Mouse (Mus musculus): ENCODE results near the gene Exoc6. TPM values are rescaled to one million over a fixed set of nuclear protein-coding genes. Genes with fewer than 3 reads are reported as not detected.
"Not testable (repeated sequence)": the region's sequence is repeated elsewhere in the genome, so short reads cannot be mapped to it uniquely, and the experiment has no call there.

The Exoc6 gene
- polyA plus RNA-seq, 1 experiment from 2014 or later: 18.9 TPM

GRCm38 (mm10) chr19:37544476-37544875, 5.7 kb upstream of the Exoc6 start:
- Histone ChIP-seq H3K4me3 (replicated peaks) (no peak overlapping the region), H3K9ac (no peak overlapping the region), H3K27me3 (replicated peaks) (no peaks in the 10 kb centered on the region), H3K36me3 (no peaks in the 10 kb centered on the region), H3K4me1 (replicated peaks) (no peaks in the 10 kb centered on the region; the same call in 1 of the 2 replicates), H3K9me3 (no peaks in the 10 kb centered on the region), H3K4me2 (replicated peaks) (no peak overlapping the region), H3K27ac (no peak overlapping the region)
- 82% methylated on average over 9 of the region's 9 CpGs for WGBS
- ATAC-seq: peak; percentile 44; the same call in 1 of the 2 replicates

GRCm38 (mm10) chr19:37545231-37545630, 5.0 kb upstream of the Exoc6 start:
- no peak overlapping the region for H3K27ac ChIP-seq
- H3K9ac ChIP-seq: no peak overlapping the region
- H3K4me3 ChIP-seq (replicated peaks): no peak overlapping the region
- 40% methylated on average over 3 of the region's 3 CpGs for WGBS
- no peak overlapping the region for H3K4me2 ChIP-seq (replicated peaks)
- H3K4me1 ChIP-seq (replicated peaks): no peaks in the 10 kb centered on the region; the same call in 1 of the 2 replicates
- no peaks in the 10 kb centered on the region for H3K27me3 ChIP-seq (replicated peaks)
- H3K9me3 ChIP-seq: no peaks in the 10 kb centered on the region
- H3K36me3 ChIP-seq: no peaks in the 10 kb centered on the region
- peak; percentile 52 for ATAC-seq

GRCm38 (mm10) chr19:37545725-37546124, 4.5 kb upstream of the Exoc6 start:
- no peak overlapping the region for H3K4me2 ChIP-seq (replicated peaks)
- H3K27me3 ChIP-seq (replicated peaks): no peaks in the 10 kb centered on the region
- H3K9me3 ChIP-seq: no peaks in the 10 kb centered on the region
- H3K27ac ChIP-seq: no peak overlapping the region
- no peak overlapping the region for H3K9ac ChIP-seq
- no peaks in the 10 kb centered on the region; the same call in 1 of the 2 replicates for H3K4me1 ChIP-seq (replicated peaks)
- WGBS: 72% methylated on average over 6 of the region's 6 CpGs
- no peak for ATAC-seq
- H3K4me3 ChIP-seq (replicated peaks): no peak overlapping the region
- no peaks in the 10 kb centered on the region for H3K36me3 ChIP-seq

- Histone ChIP-seq H3K36me3 (no peaks in the 10 kb centered on the region), H3K27me3 (replicated peaks) (no peaks in the 10 kb centered on the region), H3K9me3 (no peaks in the 10 kb centered on the region), H3K4me1 (replicated peaks) (no peaks in the 10 kb centered on the region; the same call in 1 of the 2 replicates), H3K4me3 (replicated peaks) (no peak overlapping the region), H3K27ac (no peak overlapping the region), H3K9ac (no peak overlapping the region), H3K4me2 (replicated peaks) (no peak overlapping the region)
- no peak for ATAC-seq
- WGBS: 60% methylated on average over 4 of the region's 4 CpGs
Measured at GRCm38 (mm10) chr19:37546776-37547175, 3.4 kb upstream of the Exoc6 start.

GRCm38 (mm10) chr19:37551040-37551566, 885 bp downstream of the Exoc6 start:
- Histone ChIP-seq H3K27ac (peak overlapping the region; percentile 87; the same call in 1 of the 2 replicates), H3K4me3 (replicated peaks) (peak overlapping the region; percentile 86), H3K9me3 (no peaks in the 10 kb centered on the region), H3K36me3 (no peaks in the 10 kb centered on the region), H3K9ac (peak overlapping the region; percentile 82), H3K27me3 (replicated peaks) (no peaks in the 10 kb centered on the region), H3K4me2 (replicated peaks) (peak overlapping the region; percentile 87), H3K4me1 (replicated peaks) (no peaks in the 10 kb centered on the region)
- ATAC-seq: no peak; the same call in 1 of the 2 replicates
- WGBS: 16% methylated on average over 8 of the region's 8 CpGs

- H3K27me3 ChIP-seq (replicated peaks): no peaks in the 10 kb centered on the region
- H3K9me3 ChIP-seq: no peaks in the 10 kb centered on the region
- no peak overlapping the region for H3K4me3 ChIP-seq (replicated peaks)
- 82% methylated on average over 11 of the region's 11 CpGs for WGBS
- no peak overlapping the region for H3K27ac ChIP-seq
- no peak overlapping the region for H3K9ac ChIP-seq
- no peaks in the 10 kb centered on the region for H3K36me3 ChIP-seq
- no peak overlapping the region for H3K4me2 ChIP-seq (replicated peaks)
- ATAC-seq: no peak
- H3K4me1 ChIP-seq (replicated peaks): no peaks in the 10 kb centered on the region
Measured at GRCm38 (mm10) chr19:37553376-37554265, 3.4 kb downstream of the Exoc6 start.

- H3K4me3 ChIP-seq (replicated peaks); H3K4me1 ChIP-seq (replicated peaks); H3K36me3 ChIP-seq; H3K4me2 ChIP-seq (replicated peaks); H3K27ac ChIP-seq; ATAC-seq; H3K9ac ChIP-seq; H3K27me3 ChIP-seq (replicated peaks); H3K9me3 ChIP-seq: not testable (repeated sequence)
- 83% methylated on average over 5 of the region's 5 CpGs for WGBS
Measured at GRCm38 (mm10) chr19:37554266-37554650, 4.0 kb downstream of the Exoc6 start.

GRCm38 (mm10) chr19:37555863-37556566, 5.8 kb downstream of the Exoc6 start:
- Histone ChIP-seq H3K4me1 (replicated peaks) (peaks cover 6% of the 10 kb centered on the region), H3K4me3 (replicated peaks) (no peak overlapping the region), H3K27ac (no peak overlapping the region), H3K9ac (no peak overlapping the region), H3K36me3 (no peaks in the 10 kb centered on the region), H3K27me3 (replicated peaks) (no peaks in the 10 kb centered on the region), H3K9me3 (no peaks in the 10 kb centered on the region), H3K4me2 (replicated peaks) (no peak overlapping the region)
- no peak for ATAC-seq
- WGBS: 85% methylated on average over 6 of the region's 6 CpGs

GRCm38 (mm10) chr19:37557898-37558297, 7.7 kb downstream of the Exoc6 start:
- 83% methylated on average over 3 of the region's 3 CpGs for WGBS
- no peaks in the 10 kb centered on the region for H3K27me3 ChIP-seq (replicated peaks)
- no peak overlapping the region for H3K4me3 ChIP-seq (replicated peaks)
- no peak overlapping the region for H3K4me2 ChIP-seq (replicated peaks)
- ATAC-seq: no peak
- H3K9ac ChIP-seq: no peak overlapping the region
- no peaks in the 10 kb centered on the region for H3K36me3 ChIP-seq
- no peaks in the 10 kb centered on the region for H3K9me3 ChIP-seq
- peaks cover 6% of the 10 kb centered on the region for H3K4me1 ChIP-seq (replicated peaks)
- H3K27ac ChIP-seq: no peak overlapping the region

- Histone ChIP-seq H3K4me2 (replicated peaks) (peak overlapping the region; percentile 34), H3K27ac (0 out of 2 replicates have a peak overlapping the region, but pooled peaks have one; percentile 7), H3K9me3 (no peaks in the 10 kb centered on the region), H3K4me1 (replicated peaks) (peaks cover 6% of the 10 kb centered on the region), H3K27me3 (replicated peaks) (no peaks in the 10 kb centered on the region), H3K4me3 (replicated peaks) (no peak overlapping the region), H3K36me3 (no peaks in the 10 kb centered on the region), H3K9ac (no peak overlapping the region)
- 28% methylated on average over 9 of the region's 9 CpGs for WGBS
- ATAC-seq: peak; percentile 47; the same call in 1 of the 2 replicates
Measured at GRCm38 (mm10) chr19:37559286-37560079, 9.3 kb downstream of the Exoc6 start.

- Histone ChIP-seq H3K27ac (0 out of 2 replicates have a peak overlapping the region, but pooled peaks have one; percentile 7), H3K4me3 (replicated peaks) (no peak overlapping the region), H3K9ac (no peak overlapping the region), H3K36me3 (no peaks in the 10 kb centered on the region), H3K9me3 (no peaks in the 10 kb centered on the region), H3K4me1 (replicated peaks) (peaks cover 6% of the 10 kb centered on the region), H3K4me2 (replicated peaks) (peak overlapping the region; percentile 34), H3K27me3 (replicated peaks) (no peaks in the 10 kb centered on the region)
- 19% methylated on average over 6 of the region's 6 CpGs for WGBS
- ATAC-seq: peak; percentile 78
Measured at GRCm38 (mm10) chr19:37560080-37560427, 9.8 kb downstream of the Exoc6 start.
